Mouse (Mus musculus): ENCODE data around the gene Kcnj4. TPM values are rescaled to one million over a fixed set of nuclear protein-coding genes. Genes with fewer than 3 reads are reported as not detected.

Gene Kcnj4
- total RNA-seq (2021): under 1 TPM in 1 of 2 experiments, not detected in 1; 0.42 TPM
- long read RNA-seq, experiment 1: 0 reads
- long read RNA-seq, experiment 2, partial matches to known transcripts: 0 of 2 reads
- long read RNA-seq, experiment 2, other reads (novel, unspliced or antisense): 0 of 2 reads

GRCm38 (mm10) chr15:79504707-79505452 lies at the start of gene Kcnj4:
Gene Kcnj4 (minus strand): TSS chr15:79505241.
- DNase-seq (ENCODE audit: low spot score in 2 of 2): no peak

- no peak for DNase-seq (ENCODE audit: low spot score in 2 of 2)
Observed at GRCm38 (mm10) chr15:79552566-79552965, 47.5 kb upstream of the Kcnj4 start.

GRCm38 (mm10) chr15:79548226-79548625 lies 43.2 kb upstream of the Kcnj4 start:
- no peak for DNase-seq (ENCODE audit: low spot score in 2 of 2)

- DNase-seq (ENCODE audit: low spot score in 2 of 2): no peak
Observed at GRCm38 (mm10) chr15:79547289-79547820, 42.3 kb upstream of the Kcnj4 start.

- DNase-seq (ENCODE audit: low spot score in 2 of 2): peak; percentile 99
Observed at GRCm38 (mm10) chr15:79546410-79547288, 41.6 kb upstream of the Kcnj4 start, which contains the start of gene Ddx17. Gene Ddx17 (minus strand): TSS chr15:79546741.

GRCm38 (mm10) chr15:79545921-79546399 lies 40.9 kb upstream of the Kcnj4 start:
- peak in 1 of 2 experiments; percentile 68 for DNase-seq (ENCODE audit: low spot score in 2 of 2)

GRCm38 (mm10) chr15:79545496-79545895 lies 40.5 kb upstream of the Kcnj4 start:
- DNase-seq (ENCODE audit: low spot score in 2 of 2): no peak

- no peak for DNase-seq (ENCODE audit: low spot score in 2 of 2)
Observed at GRCm38 (mm10) chr15:79543968-79544367, 38.9 kb upstream of the Kcnj4 start.

- no peak for DNase-seq (ENCODE audit: low spot score in 2 of 2)
Observed at GRCm38 (mm10) chr15:79533796-79534195, 28.8 kb upstream of the Kcnj4 start.

GRCm38 (mm10) chr15:79529935-79530334 lies 24.9 kb upstream of the Kcnj4 start:
- DNase-seq (ENCODE audit: low spot score in 2 of 2): no peak

GRCm38 (mm10) chr15:79527991-79528639 lies 23.1 kb upstream of the Kcnj4 start:
- no peak for DNase-seq (ENCODE audit: low spot score in 2 of 2)

GRCm38 (mm10) chr15:79527192-79527591 lies 22.2 kb upstream of the Kcnj4 start:
- DNase-seq (ENCODE audit: low spot score in 2 of 2): no peak

GRCm38 (mm10) chr15:79525979-79526768 lies 21.1 kb upstream of the Kcnj4 start:
- no peak for DNase-seq (ENCODE audit: low spot score in 2 of 2)

GRCm38 (mm10) chr15:79525564-79525963 lies 20.5 kb upstream of the Kcnj4 start:
- DNase-seq (ENCODE audit: low spot score in 2 of 2): no peak

GRCm38 (mm10) chr15:79519400-79520220 lies 14.6 kb upstream of the Kcnj4 start:
- DNase-seq (ENCODE audit: low spot score in 2 of 2): no peak

- DNase-seq (ENCODE audit: low spot score in 2 of 2): no peak
Observed at GRCm38 (mm10) chr15:79518571-79518970, 13.5 kb upstream of the Kcnj4 start.

- no peak for DNase-seq (ENCODE audit: low spot score in 2 of 2)
Observed at GRCm38 (mm10) chr15:79517710-79518109, 12.7 kb upstream of the Kcnj4 start.

- DNase-seq (ENCODE audit: low spot score in 2 of 2): peak; percentile 71 to 73
Observed at GRCm38 (mm10) chr15:79516171-79517096, 11.4 kb upstream of the Kcnj4 start, which contains the start of gene Kdelr3. Gene Kdelr3 (plus strand): TSS chr15:79516411.

All from adrenal gland, adult 18-20 months (tissue).